Mouse (Mus musculus) thymus, postnatal 25 days (tissue): ENCODE data around the gene Bbox1.

ENCODE experiments used
- DNase-seq: peaks from one replicate; pipeline ENCODE4 v3.0.0; 2022

The Bbox1 gene

GRCm38 (mm10) chr2:110314509-110315155 lies at the start of gene Bbox1:
Bbox1 (minus strand) TSS chr2:110314560.
- no peak for DNase-seq

- DNase-seq, result no peak
These were observed 49.5 kb upstream of the Bbox1 start for GRCm38 (mm10) chr2:110363855-110364254.

DNA sequence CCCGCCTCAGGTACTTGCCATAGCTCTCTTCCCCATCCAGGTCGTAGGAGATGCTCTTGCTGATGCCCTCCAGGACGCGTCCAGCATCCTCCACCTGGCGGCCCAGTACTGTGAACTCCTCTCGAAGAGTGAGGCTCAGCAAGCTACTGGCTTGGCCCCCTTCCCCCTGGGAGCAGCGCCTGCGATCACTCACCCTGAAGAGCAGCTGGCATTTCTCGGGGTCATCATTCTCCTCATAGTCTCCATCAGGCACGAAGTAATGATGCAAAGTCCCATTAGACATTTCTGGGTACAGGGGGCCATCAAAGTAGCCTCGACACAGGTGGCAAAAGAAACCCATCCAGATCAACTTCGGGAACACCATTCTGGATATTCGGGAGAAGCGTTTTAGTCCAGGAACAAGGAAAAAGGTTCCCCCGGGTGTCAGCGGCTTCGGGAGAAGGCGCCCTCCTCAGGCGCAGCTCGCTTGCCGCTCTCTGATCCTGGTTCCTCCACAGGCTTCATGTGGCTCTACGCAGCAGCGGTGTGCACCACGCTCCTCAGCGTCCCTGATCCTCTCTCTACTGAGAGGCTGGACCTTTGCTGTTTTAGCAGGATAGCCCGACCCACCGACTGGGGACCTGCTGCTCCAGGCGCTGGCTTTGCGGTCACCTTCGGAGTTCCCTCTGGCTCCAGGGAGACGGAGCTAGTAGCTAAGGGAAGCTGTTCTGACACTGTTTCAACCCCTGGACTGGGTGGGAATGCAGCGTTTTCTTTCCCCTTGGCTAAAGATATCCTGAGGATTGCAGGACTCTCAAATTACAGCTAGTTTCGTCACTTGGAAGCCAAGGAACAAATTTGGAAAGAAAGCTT lies 48.3 kb upstream of the Bbox1 start, which contains the start of gene Fibin:
Gene Fibin (minus strand): TSS at position 752 of the 852 bp plus-strand sequence.
- no peak for DNase-seq

- DNase-seq, result no peak
These were observed 39.1 kb upstream of the Bbox1 start for GRCm38 (mm10) chr2:110353302-110353970.

- DNase-seq, result no peak
These were observed 37.5 kb upstream of the Bbox1 start for GRCm38 (mm10) chr2:110351843-110352251.

DNA sequence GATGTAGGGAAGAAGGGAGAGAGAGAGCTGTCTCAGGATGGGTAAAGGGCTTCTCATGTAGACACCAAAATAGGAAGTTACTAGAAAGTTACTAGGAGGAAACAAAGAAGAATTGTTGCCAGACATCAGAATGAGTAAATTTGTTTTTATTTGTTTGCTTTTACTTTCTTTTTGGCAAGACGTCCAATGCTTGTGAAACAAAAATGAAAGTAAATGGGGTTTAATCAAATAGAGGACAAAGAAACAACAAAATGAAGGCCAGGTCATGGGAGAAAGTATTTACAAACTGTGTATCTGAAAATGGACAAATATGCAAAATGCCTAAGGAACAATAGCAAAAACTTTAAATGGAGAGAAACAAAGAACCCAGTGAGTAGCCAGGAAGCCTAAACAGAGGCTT lies 37.0 kb upstream of the Bbox1 start:
- DNase-seq, result no peak

DNA sequence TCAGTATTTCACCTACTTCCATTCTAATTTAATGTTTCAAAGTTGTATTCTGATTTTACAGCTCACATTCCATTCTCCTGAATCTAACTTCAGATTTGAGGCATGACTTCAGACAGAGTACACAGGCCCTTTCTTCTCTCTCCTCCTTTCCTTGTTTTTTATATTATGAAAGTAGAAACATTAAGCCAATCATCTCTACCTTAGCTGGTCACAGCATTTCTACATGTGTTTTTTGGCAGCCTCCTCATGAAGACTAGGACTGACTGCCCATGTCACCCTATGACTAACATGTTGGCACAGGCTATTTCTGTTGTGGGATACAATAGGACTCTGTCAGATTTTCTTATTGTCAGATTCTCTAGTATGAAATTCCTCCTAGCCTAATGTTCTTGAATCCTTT lies 14.6 kb upstream of the Bbox1 start:
- DNase-seq, result no peak

DNA sequence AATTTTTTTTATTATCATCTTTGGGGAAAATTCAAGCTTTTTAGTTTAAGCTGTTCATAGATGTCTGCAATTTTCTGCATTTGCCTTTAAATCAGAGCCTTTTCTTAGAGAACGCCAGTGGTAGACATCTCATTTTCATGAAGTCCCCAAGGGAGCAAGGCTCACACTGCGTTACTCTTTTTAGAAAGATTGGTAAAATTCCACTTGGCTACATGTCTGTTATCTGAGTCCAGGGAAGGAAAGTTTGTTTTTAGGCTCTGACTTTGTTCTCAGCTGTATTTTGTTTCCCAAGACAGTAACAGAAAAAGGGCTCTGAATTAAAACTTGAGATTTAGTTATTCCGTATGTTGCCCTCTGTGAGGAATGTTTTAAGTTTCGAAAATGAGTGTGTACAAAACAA lies 5.6 kb upstream of the Bbox1 start:
- DNase-seq, result no peak

- DNase-seq, result no peak
These were observed 4.9 kb upstream of the Bbox1 start for GRCm38 (mm10) chr2:110319266-110319665.

GRCm38 (mm10) chr2:110318719-110319118 lies 4.4 kb upstream of the Bbox1 start:
- DNase-seq, result no peak

DNA sequence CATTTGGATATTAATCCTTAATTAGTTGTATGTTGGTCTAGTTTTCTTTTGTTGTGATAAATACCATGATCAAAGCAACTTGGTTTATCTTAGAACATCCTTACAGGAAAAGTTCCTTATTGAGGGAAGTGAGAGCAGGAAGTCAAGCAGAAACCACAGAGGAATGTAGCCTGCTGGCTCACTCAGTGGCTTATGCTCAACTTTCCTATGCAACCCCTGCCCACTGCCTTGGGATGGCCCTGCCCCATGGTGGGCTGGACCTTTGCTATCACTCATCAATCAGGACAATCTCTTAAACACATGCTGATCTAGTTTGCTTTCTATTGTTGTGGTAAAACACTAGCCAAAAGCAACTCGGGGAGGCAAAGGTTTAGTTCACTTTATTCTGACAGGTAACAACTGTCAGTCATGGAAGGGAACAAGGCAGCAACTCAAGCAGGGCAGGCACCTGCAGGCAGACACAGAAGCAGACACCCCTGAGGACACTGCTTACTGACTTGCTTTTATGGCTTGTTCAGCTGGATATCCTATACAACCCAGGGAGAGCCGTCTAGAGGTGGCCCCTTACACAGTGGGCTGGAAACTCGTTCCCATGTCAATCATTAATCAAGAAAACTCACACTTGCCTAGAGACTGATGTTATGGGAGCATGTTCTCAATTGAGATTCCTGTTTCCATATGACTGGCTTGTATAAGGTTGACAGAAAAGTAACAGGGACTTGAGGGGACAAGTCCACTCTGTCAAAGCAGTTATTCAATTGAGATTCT lies 1.9 kb upstream of the Bbox1 start:
- no peak for DNase-seq

DNA sequence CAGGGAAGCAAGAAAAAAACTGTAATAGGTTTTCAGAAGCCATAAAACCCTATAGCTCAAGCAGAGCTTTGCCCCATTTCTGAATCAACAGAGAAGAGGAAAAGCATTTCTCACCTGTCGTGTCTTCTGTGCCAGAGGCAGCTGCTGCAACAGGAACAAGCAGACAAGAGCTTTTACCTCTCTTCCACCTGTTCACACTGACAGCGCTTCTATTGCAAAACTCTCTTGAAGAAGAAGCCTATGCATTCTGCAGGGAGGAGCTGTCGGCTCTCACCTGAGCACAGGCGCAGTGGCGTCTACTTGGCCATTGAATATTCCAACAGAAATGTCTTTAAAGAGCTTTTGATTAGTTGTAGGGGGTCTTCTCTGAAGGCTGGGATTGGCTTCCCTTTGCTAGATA lies 286 bp downstream of the Bbox1 start:
- DNase-seq, result no peak

DNA sequence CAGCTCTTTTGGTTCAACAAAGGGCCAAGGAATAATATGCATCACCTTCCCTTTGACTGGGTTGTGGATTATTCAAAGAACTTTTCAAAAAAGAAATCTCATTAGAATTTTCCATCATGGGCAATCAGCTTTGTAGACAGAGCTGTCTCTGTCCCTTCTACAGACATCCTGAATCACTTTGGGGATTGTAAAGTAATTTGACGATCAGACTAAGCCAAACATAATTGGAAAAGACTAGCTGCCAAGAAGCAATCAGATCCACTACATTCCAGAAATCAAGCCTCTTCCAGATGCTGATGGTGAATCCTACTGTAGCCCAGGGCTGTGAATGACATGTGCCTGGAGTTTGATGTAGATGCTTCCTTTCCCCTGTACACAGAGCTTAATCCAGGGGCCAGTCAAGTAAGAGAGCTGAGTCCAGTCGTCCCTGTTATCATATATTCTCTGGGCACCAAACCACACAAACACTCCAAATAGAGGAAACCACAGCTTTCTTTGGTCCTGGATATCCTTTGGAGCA lies 995 bp downstream of the Bbox1 start:
- DNase-seq, result no peak

- no peak for DNase-seq
These were observed 8.7 kb downstream of the Bbox1 start for GRCm38 (mm10) chr2:110305358-110306283.

DNA sequence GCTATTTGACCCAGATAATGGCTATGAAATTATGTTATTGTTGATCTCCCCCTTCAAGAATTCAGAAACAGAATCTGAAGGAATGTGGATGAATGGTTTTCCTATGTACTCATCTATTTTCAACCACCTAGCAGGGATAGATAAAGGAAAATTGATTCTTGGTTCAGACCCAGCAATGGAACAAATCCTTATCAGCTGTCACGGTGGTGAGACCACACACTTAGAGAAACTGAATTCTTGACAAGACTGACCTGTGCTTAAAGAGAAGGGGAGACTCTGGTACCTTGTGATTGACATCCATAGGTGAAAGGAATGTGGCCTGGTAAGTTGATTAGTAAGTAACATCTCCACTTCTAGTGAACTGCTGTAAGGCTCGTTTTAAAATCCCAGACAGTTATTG lies 12.1 kb downstream of the Bbox1 start:
- no peak for DNase-seq

GRCm38 (mm10) chr2:110301314-110301713 lies 13.0 kb downstream of the Bbox1 start:
- DNase-seq, result no peak

DNA sequence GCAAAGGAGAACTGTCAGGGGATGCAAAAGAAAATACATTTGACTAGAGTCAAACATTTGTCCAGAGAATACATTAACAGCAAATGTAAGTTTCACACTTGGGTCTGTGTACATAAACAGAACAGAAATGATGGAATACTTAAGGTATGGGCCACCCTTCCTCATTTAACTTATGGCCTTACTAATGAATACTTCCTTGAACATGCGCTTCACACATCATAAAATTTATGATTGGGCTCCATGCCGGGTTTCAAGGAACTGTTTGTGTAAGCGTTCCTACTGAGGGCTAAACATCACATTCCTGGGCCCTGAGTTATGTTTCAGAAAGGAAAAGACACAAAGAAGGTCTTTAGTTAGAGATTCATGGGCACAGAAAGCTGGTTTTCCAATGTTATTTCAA lies 19.4 kb downstream of the Bbox1 start:
- DNase-seq, result no peak

GRCm38 (mm10) chr2:110287959-110288358 lies 26.4 kb downstream of the Bbox1 start:
- DNase-seq, result no peak

- no peak for DNase-seq
These were observed 28.4 kb downstream of the Bbox1 start for GRCm38 (mm10) chr2:110285829-110286504.

- no peak for DNase-seq
These were observed 38.9 kb downstream of the Bbox1 start for GRCm38 (mm10) chr2:110275424-110275823.

DNA sequence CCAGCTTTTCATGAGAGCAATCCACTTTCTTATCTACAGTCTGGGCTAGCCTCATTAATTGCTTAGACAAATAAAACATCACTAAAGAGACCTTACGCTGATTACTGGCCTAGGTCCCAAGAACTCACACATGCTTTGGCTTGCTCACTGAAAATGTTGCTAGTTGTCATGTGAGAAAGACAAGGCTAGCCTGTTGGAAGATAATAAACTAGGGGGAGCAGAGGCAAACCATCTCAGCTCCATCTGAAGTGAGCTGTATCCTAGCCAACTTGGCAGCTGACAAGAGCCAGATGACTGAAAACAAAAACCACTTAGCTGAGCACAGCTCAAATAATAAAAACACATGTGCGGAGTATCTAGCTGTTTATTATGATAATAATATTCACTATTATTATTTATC lies 40.2 kb downstream of the Bbox1 start:
- no peak for DNase-seq
